Mouse (Mus musculus) lung, adult 2 months (tissue): ENCODE results near the gene Slc22a19. TPM values are rescaled to one million over a fixed set of nuclear protein-coding genes. Genes with fewer than 3 reads are reported as not detected.
"Not testable (repeated sequence)": the region's sequence is repeated elsewhere in the genome, so short reads cannot be mapped to it uniquely, and the experiment has no call there.

Experiments
- DNase-seq: peaks from one replicate; pipeline ENCODE4 v3.0.0; 2022
- H3K4me1 ChIP-seq: fragments of 200-500 bp; 2 replicates; pipeline ENCODE4 v1.6.1; 2011; ENCODE audit warnings: low read length; ENCODE audit not compliant: control insufficient read depth, insufficient read depth
- H3K4me3 ChIP-seq: fragments of 200-500 bp; replicated peaks from 2 replicates; pipeline ENCODE3; 2011; ENCODE audit warnings: low read depth, mild to moderate bottlenecking, control low read depth, low read length; ENCODE audit errors: extremely low read depth
- CTCF ChIP-seq: fragments of 200-500 bp; IDR thresholded peaks from 2 replicates; pipeline ENCODE4 v1.5.1; 2011; ENCODE audit warnings: mild to moderate bottlenecking, low read length, control low read depth; ENCODE audit not compliant: insufficient read depth
- POLR2A ChIP-seq: fragments of 200-500 bp; IDR thresholded peaks from 2 replicates; pipeline ENCODE4 v1.6.1; 2011; ENCODE audit warnings: low read depth, mild to moderate bottlenecking, control low read depth, low read length, borderline replicate concordance; ENCODE audit errors: extremely low read depth
- WGBS: fragments of 180-500 bp; shearing (Covaris S2); methylation state at CpG from one replicate; pipeline ENCODE4 v1.1.7; 2018; 5-methylcytosine and 5-hydroxymethylcytosine counted together
- polyA plus RNA-seq: library from polyadenylated mRNA; depleted of rRNA; stranded (reverse); fragments of >200 nt; gene quantifications from 2 replicates; pipeline ENCODE4 v1.2.3, GENCODE M21; 2012; rRNA removed

Gene Slc22a19
- not detected in 2 replicates for polyA plus RNA-seq

DNA sequence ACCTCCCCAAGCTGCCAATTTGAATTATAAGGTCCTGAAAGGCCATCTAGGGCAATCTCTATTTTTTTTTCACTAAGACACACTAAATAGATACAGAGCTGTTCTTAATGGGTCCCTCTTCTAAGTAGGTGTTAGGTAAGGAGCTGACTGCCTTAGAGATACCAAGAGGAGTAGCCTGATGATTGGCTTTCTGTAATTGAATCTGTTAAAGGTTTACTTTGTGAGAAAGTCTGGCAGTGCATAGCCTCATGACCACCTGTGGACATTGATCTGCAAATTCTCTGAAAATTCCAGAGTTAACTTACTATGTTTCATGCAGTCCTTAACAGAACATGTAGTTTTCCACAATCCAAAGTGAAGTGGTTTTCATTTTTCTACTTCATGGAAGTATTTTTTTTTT is at the start of gene Slc22a19:
Gene Slc22a19 (minus strand): TSS at position 163 of the 400 bp plus-strand sequence.
- no peaks in the 10 kb centered on the region for H3K4me1 ChIP-seq
- no peak within 1 kb of the TSS for H3K4me3 ChIP-seq
- no peak for TF ChIP-seq CTCF
- TF ChIP-seq POLR2A: no peak
- no peak for DNase-seq

DNA sequence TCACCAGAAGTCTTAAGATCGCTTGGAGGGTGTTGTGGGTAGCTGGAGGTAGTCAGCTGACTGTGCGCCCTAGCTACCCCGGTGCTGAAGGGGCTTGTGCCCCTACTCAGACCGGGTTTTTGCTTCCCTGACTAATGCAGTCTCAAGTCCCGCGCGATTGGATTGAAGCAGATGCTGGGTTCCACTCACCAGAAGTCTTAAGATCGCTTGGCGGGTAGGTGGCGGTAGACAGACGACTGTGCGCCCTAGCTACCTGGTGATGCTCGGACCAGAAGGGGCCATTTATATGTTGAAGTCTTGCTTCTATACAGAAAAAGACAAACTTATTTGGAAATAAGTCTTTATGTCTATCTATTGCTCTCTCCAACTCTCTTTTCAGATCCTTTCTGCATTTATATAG is 42.3 kb upstream of the Slc22a19 start:
- not testable (repeated sequence) for H3K4me3 ChIP-seq, H3K4me1 ChIP-seq, DNase-seq
- WGBS: 67% methylated on average over 13 of the region's 13 CpGs

DNA sequence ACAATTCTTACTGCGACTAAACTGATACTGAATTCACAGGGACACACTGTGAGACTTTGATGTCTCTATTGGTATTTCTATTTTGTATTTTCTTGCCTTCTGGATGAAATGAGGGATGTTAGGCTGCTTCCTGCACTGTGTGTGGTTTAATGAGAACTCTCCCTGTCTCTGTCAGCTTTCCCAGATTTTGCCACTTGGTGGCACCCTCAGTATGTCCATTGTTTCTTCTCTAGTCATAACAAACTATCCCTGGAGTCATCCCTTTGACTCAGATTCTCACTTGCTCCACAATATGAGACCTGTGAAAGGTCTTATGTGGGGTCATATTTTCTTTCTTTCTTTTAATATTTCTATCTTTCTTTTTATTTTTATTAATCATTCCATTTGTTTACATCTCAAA is 18.4 kb upstream of the Slc22a19 start:
- Histone ChIP-seq H3K4me1 (no peaks in the 10 kb centered on the region), H3K4me3 (no peak overlapping the region)
- no peak for TF ChIP-seq POLR2A
- TF ChIP-seq CTCF: no peak
- WGBS: 19% methylated on average over 1 of the region's 1 CpGs
- no peak for DNase-seq

DNA sequence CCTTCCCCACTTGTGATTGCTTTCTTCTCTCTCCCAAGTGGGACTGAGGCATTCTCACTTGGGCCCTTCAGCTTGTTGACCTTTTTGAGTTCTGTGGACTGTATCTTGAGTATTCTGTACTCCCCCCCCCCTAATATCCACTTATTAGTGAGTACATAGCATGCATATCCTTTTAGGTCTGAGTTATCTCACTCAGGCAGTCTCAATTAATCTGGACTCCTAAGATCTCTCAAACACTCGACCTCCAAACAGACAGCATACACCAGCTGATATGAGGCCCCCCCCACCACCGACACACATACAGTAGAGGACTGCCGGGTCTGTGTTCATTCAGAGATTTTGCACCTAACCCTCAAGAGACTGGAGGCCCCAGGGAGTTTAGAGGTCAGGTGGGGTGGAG is 18.0 kb downstream of the Slc22a19 start:
- DNase-seq, H3K4me1 ChIP-seq, H3K4me3 ChIP-seq: not testable (repeated sequence)
- WGBS: 28% methylated on average over 3 of the region's 3 CpGs

DNA sequence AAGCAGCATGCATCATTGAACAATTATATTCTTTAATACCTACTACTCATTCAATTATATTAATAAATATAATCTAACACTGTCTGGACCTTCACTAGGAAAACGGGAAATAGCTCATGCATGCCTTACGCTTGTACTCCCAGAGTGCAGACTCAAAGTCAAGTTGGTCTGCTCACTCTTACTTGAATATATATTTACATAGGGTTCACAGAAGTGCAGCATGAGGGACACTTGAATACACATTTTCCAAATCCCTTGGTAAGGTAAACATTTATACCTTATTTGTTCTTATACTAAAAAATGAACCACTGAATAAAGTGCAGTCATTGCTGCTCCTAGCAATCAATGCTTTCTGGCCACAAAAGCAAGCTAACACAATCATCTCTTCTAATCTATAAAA is 19.9 kb downstream of the Slc22a19 start:
- Histone ChIP-seq H3K4me3 (no peak overlapping the region), H3K4me1 (no peaks in the 10 kb centered on the region)
- DNase-seq: no peak
- no peak for TF ChIP-seq POLR2A
- TF ChIP-seq CTCF: no peak
- WGBS: 62% methylated on average over 2 of the region's 2 CpGs

GRCm38 (mm10) chr19:7687988-7688387 is 23.1 kb downstream of the Slc22a19 start:
- TF ChIP-seq POLR2A (no peak), CTCF (no peak)
- WGBS: 82% methylated on average over 1 of the region's 1 CpGs

DNA sequence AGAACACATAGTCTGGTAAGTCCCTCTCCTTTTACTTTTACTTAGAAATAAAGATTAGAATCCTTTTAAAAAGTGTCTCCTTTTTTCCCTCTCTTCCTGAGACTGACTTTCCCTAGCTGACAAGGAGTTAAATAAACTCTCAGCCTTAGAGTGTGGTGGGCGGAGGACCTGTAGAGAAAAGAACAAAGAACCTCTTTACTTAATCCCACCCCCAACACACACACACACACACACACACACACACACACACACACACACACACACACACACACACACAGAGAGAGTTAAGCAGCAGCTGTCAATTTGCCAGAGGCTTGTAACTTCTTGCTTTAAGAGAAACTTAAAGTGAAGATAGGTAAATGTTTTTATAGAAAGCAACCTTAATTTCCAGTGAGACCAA is 39.1 kb downstream of the Slc22a19 start:
- no peak for TF ChIP-seq CTCF
- Histone ChIP-seq H3K4me3 (no peak overlapping the region), H3K4me1 (no peaks in the 10 kb centered on the region)
- no peak for DNase-seq
- 18% methylated on average over 1 of the region's 1 CpGs for WGBS

More at GRCm38 (mm10) chr19:7687988-7688387, 23.1 kb downstream of the Slc22a19 start:
- DNase-seq: no peak
- Histone ChIP-seq H3K4me1 (no peaks in the 10 kb centered on the region), H3K4me3 (no peak overlapping the region)

- no peaks in the 10 kb centered on the region for H3K4me1 ChIP-seq
- WGBS: 79% methylated on average over 8 of the region's 8 CpGs
- no peak for TF ChIP-seq POLR2A
- TF ChIP-seq CTCF: no peak
- no peak overlapping the region for H3K4me3 ChIP-seq
- no peak for DNase-seq
Measured at GRCm38 (mm10) chr19:7648913-7649666, 62.0 kb downstream of the Slc22a19 start.

- DNase-seq: no peak
- TF ChIP-seq POLR2A (no peak), CTCF (no peak)
- no peak overlapping the region for H3K4me3 ChIP-seq
- H3K4me1 ChIP-seq: no peaks in the 10 kb centered on the region
- 70% methylated on average over 1 of the region's 1 CpGs for WGBS
Measured at GRCm38 (mm10) chr19:7633786-7634185, 77.3 kb downstream of the Slc22a19 start.

DNA sequence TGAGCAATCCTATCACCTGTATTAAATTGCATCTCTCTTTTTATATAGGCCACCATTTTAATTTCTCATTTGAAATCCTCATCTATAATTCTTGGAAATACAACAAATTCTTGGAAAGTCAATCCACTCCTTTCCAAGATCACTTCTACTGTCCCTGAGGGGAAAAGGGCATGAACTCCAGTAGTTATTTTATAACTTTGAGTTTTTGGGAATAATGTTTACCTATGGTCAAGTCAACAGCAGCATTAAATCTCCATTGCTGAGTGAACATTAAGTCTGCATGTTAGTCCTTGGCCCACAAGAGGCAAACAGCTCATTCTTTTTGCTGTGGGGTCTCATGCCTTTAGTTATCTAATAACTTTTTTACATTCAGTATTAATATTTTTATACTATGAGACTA is 78.1 kb downstream of the Slc22a19 start:
- no peaks in the 10 kb centered on the region for H3K4me1 ChIP-seq
- DNase-seq: no peak
- H3K4me3 ChIP-seq: no peak overlapping the region
- TF ChIP-seq CTCF: no peak
- TF ChIP-seq POLR2A: no peak

Other genes starting within 250 kb of the Slc22a19 start
- 106 and 107 TPM in 2 replicates for gene Rtn3, start 228.0 kb downstream of the Slc22a19 start, polyA plus RNA-seq
- gene Atl3, start 217.3 kb downstream of the Slc22a19 start, polyA plus RNA-seq: 15.4 and 24.5 TPM in 2 replicates
- gene Pla2g16, start 153.9 kb downstream of the Slc22a19 start, polyA plus RNA-seq: 15.1 and 19.0 TPM in 2 replicates
- gene Lgals12, start 104.1 kb downstream of the Slc22a19 start, polyA plus RNA-seq: 3.2 and 6.0 TPM in 2 replicates
- gene Hrasls5, start 98.8 kb downstream of the Slc22a19 start, polyA plus RNA-seq: 0.15 and 0.40 TPM in 2 replicates
- gene Slc22a26, start 91.4 kb upstream of the Slc22a19 start, polyA plus RNA-seq: not detected in 2 replicates